Mouse (Mus musculus) ES-Bruce4 (cell line): Measurements from ENCODE around the gene Klf11.

ENCODE experiments used
- CTCF ChIP-seq: IDR thresholded peaks from one replicate; pipeline ENCODE4 v1.8.1; 2011; ENCODE audit warnings: low read depth, low read length
- POLR2A ChIP-seq: IDR thresholded peaks from one replicate; pipeline ENCODE4 v1.8.1; 2011; ENCODE audit warnings: low read length; ENCODE audit not compliant: insufficient read depth

- TF ChIP-seq POLR2A (no peak), CTCF (no peak)
Observed at GRCm38 (mm10) chr12:24651642-24652342, 718 bp downstream of the Klf11 start.
